Mouse (Mus musculus) heart, embryonic 12.5 days (tissue): ENCODE measurements around the gene Ndufc1. TPM values are rescaled to one million over a fixed set of nuclear protein-coding genes. Genes with fewer than 3 reads are reported as not detected.
A peak's percentile ranks its signal among the peaks of the same experiment; 100 is the strongest.

Source experiments
- ATAC-seq: fragments of 200-750 bp; cut with Nextera tagmentation; 2 replicates; pipeline ENCODE4 v1.8.0; 2017; ENCODE audit warnings: moderate TSS enrichment, moderate library complexity; ENCODE audit not compliant: insufficient number of reproducible peaks, low FRiP score
- H3K27ac ChIP-seq: fragments of 300-500 bp; sonication (generic); 2 replicates; pipeline ENCODE4 v1.5.1; 2016; ENCODE audit warnings: mild to moderate bottlenecking, moderate library complexity; ENCODE audit not compliant: poor library complexity, severe bottlenecking
- H3K27me3 ChIP-seq: fragments of 300-500 bp; sonication (generic); replicated peaks from 2 replicates; pipeline ENCODE4 v1.6.1; 2016; ENCODE audit warnings: mild to moderate bottlenecking, moderate library complexity
- H3K36me3 ChIP-seq: fragments of 300-500 bp; sonication (generic); 2 replicates; pipeline ENCODE4 v1.6.1; 2016; ENCODE audit warnings: mild to moderate bottlenecking, moderate library complexity
- H3K4me1 ChIP-seq: fragments of 300-500 bp; sonication (generic); replicated peaks from 2 replicates; pipeline ENCODE4 v1.6.1; 2016; ENCODE audit warnings: mild to moderate bottlenecking
- H3K4me2 ChIP-seq: fragments of 300-500 bp; sonication (generic); 2 replicates; pipeline ENCODE4 v1.6.1; 2016; ENCODE audit warnings: mild to moderate bottlenecking, moderate library complexity
- H3K4me3 ChIP-seq: fragments of 300-500 bp; sonication (generic); 2 replicates; pipeline ENCODE4 v1.5.1; 2016; ENCODE audit warnings: mild to moderate bottlenecking
- H3K9ac ChIP-seq: fragments of 300-500 bp; sonication (generic); 2 replicates; pipeline ENCODE4 v1.6.1; 2016; ENCODE audit warnings: mild to moderate bottlenecking, moderate library complexity
- H3K9me3 ChIP-seq: fragments of 300-500 bp; sonication (generic); replicated peaks from 2 replicates; pipeline ENCODE4 v1.6.1; 2016; ENCODE audit warnings: mild to moderate bottlenecking, moderate library complexity
- WGBS: fragments of 180-500 bp; shearing (Covaris S2); methylation state at CpG from one replicate; pipeline ENCODE4 v1.1.7; 2016; 5-methylcytosine and 5-hydroxymethylcytosine counted together
- polyA plus RNA-seq: library from polyadenylated mRNA; unstranded; fragments of >200 nt; fragmentation: Nextera tagmentation; extraction: Ambion mirVana; gene quantifications from 2 replicates; pipeline ENCODE4 v1.2.1, GENCODE M21; 2016

Gene Ndufc1
- polyA plus RNA-seq, 1 experiment from 2014 or later, result 1,474 TPM

DNA sequence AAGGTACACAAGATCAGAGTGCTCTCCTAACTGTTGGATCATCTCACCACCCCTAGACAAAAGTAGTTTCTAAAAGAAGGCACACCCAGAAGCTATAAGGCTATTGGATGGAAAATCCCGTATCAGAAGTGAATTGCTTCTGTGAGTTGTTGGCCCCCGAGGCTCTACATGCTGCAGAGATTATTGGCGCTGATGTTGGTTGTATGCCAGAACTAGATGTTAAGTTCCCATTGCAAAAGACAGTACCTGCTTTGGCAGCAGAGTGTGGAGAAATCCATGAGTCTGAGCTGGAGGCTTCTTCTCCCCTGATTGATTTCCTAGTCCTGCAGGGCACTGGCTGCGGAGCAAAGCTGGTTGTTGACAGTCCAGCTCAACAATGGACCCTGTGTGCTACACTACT is 40.8 kb downstream of the Ndufc1 start:
- no peaks in the 10 kb centered on the region for H3K36me3 ChIP-seq
- WGBS, result 76% methylated on average over 4 of the region's 4 CpGs
- no peaks in the 10 kb centered on the region for H3K27me3 ChIP-seq
- no peak overlapping the region for H3K27ac ChIP-seq
- H3K4me1 ChIP-seq, result peaks cover 12% of the 10 kb centered on the region
- H3K9me3 ChIP-seq, result no peaks in the 10 kb centered on the region
- no peak overlapping the region for H3K4me3 ChIP-seq
- H3K9ac ChIP-seq, result no peak overlapping the region
- no peak for ATAC-seq
- H3K4me2 ChIP-seq, result no peak overlapping the region

DNA sequence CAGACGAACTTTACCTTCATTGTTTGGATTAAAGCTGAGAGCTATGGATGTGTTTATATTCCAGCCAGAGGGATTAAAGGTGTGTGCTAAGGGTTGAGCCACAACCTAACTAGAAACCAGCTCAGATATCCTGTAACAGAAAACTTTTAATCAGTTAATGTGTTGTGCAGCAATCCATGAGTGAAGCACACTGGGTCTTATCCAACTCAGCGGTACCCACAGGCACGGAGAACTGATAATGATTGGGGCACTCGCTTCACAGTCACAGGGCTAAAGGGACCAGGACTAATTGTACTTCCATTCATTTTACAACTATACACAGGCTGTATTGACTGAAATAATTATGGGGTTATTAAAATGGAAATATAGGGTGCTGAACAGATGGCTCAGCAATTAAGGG is 41.9 kb downstream of the Ndufc1 start:
- H3K9me3 ChIP-seq, result no peaks in the 10 kb centered on the region
- 55% methylated on average over 4 of the region's 4 CpGs for WGBS

DNA sequence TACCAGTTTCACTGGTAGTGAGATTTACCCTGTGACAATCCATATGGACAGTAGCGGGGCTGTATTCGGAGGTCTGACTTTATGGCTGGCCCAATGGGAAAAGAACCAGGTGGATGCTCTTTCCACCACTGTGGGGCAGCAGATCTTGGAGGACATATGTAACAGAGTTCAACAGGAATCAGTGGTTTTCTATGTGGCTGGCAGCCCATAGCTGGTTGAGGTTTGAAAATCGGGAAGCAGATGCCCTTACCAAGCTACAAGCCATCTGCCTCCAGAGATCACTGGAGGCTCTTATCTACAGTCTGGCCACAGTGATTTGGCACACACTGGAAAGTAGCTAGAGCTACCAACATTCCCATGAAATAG is 43.3 kb downstream of the Ndufc1 start:
- H3K27ac ChIP-seq, result peak overlapping the region; percentile 45; the same call in 1 of the 2 replicates
- WGBS, result 6% methylated on average over 3 of the region's 3 CpGs
- no peaks in the 10 kb centered on the region for H3K9me3 ChIP-seq
- ATAC-seq, result no peak
- H3K9ac ChIP-seq, result peak overlapping the region; percentile 55; the same call in 1 of the 2 replicates
- H3K27me3 ChIP-seq, result no peaks in the 10 kb centered on the region
- H3K36me3 ChIP-seq, result no peaks in the 10 kb centered on the region
- H3K4me3 ChIP-seq, result peak overlapping the region; percentile 56
- H3K4me1 ChIP-seq, result peaks cover 12% of the 10 kb centered on the region
- peak overlapping the region; percentile 86 for H3K4me2 ChIP-seq

More for the DNA sequence above, 41.9 kb downstream of the Ndufc1 start:
- Histone ChIP-seq H3K4me3 (no peak overlapping the region), H3K4me2 (no peak overlapping the region), H3K27ac (no peak overlapping the region), H3K4me1 (peaks cover 12% of the 10 kb centered on the region), H3K27me3 (no peaks in the 10 kb centered on the region), H3K36me3 (no peaks in the 10 kb centered on the region), H3K9ac (no peak overlapping the region)
- no peak for ATAC-seq

DNA sequence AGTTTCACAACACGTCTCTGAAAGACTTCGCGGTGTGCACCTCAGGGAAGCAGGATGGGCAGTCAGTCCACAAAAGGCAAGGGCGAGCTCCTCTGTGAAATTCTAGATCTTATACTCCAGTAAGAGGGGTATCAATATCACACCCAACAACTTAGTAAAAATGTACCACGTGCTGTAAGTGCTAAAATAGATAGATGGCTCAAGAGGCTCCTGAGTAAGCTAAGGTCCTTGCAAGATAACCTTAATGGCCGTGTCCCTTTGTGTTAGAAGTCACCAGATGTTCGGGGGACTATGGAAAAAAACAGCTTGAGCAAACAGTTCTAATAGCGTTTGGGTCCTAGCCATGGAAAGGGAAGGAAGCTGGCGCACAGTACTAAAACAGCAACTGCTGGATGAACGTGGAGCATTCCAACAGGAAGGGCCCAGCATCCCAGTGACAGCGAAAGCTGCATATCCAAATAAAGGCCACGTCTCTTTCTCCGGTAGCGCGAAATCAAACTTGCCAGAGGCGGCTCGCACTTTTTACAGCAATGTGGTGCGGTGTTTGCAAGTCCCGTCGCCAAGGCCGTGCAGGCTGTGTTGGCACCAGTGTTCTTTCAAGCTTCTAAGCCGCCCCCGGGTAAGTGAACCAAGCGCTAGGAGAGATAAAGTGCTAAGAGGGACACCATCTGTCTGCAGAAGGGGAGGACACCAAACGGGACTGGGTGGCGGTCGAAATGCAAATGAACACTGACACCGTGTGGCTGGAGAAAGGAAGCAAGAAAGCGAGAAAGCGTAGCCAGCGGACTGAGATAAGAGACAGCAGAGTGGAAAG is 43.9 kb downstream of the Ndufc1 start:
- H3K4me3 ChIP-seq, result peak overlapping the region; percentile 56
- no peaks in the 10 kb centered on the region for H3K9me3 ChIP-seq
- no peaks in the 10 kb centered on the region for H3K27me3 ChIP-seq
- peak overlapping the region; percentile 86 for H3K4me2 ChIP-seq
- peak; percentile 84 for ATAC-seq
- peak overlapping the region; percentile 45; the same call in 1 of the 2 replicates for H3K27ac ChIP-seq
- peak overlapping the region; percentile 55 for H3K9ac ChIP-seq
- peaks cover 12% of the 10 kb centered on the region for H3K4me1 ChIP-seq
- H3K36me3 ChIP-seq, result no peaks in the 10 kb centered on the region
- WGBS, result 6% methylated on average over 31 of the region's 31 CpGs

DNA sequence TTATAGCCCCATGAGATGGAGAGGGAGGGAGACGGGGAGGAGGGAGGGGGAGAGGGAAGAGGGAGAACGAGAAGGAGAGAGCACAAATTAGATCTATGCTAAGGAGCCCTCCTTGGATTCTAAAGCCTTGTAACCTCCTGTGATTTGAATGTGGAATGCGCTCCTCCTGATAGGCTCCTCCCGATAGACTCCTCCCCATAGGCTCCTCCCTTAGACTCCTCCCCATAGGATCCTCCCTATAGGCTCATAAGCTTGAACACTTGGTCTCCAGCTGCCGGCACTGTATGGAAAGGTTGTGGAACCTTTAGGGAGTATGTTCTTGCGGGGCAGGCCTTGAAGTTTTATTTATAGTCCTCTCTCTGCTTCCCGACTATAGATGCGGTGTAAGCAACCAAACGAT is 47.7 kb downstream of the Ndufc1 start:
- H3K27ac ChIP-seq, result no peak overlapping the region
- H3K9ac ChIP-seq, result no peak overlapping the region
- H3K27me3 ChIP-seq, result no peaks in the 10 kb centered on the region
- peak overlapping the region; percentile 22 for H3K4me2 ChIP-seq
- no peaks in the 10 kb centered on the region for H3K9me3 ChIP-seq
- no peaks in the 10 kb centered on the region for H3K36me3 ChIP-seq
- 28% methylated on average over 9 of the region's 9 CpGs for WGBS
- ATAC-seq, result no peak
- H3K4me1 ChIP-seq, result peaks cover 26% of the 10 kb centered on the region
- no peak overlapping the region for H3K4me3 ChIP-seq

DNA sequence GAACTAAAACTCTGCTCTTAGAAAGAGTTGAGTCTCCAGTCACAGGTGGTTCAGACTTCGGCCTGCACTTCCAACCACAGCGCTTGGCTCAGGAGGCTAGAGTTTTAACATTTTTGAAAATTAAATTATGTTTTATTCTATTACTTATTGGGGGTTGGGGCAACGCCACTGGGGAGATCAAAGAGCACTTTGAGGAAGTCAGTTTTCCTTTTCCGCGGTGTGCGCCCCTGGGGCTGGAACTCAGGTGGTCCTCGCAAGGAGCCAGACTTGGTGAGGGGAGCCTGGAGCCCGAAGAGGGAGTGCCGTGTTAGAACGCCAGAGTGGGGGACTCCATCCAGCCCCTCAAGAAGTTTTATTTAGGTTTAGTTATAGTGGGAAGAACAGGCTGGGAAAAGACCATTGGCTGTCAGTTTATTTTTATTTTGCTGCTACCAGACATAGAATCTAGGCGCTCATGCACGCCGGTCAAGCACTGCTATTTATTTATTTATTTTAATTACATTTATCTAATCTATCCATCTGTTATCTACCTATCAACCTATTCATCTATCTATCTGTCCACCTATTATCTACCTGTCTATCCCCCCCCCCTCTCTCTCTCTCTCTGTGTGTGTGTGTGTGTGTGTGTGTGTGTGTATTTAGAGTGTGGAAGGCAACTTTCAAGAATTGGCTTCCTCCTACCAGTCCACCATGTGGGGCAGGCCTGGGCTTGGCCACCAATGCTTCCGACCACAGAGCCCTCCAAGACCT is 49.1 kb downstream of the Ndufc1 start:
- WGBS, result 22% methylated on average over 14 of the region's 14 CpGs
- H3K4me3 ChIP-seq, result peak overlapping the region; percentile 66

DNA sequence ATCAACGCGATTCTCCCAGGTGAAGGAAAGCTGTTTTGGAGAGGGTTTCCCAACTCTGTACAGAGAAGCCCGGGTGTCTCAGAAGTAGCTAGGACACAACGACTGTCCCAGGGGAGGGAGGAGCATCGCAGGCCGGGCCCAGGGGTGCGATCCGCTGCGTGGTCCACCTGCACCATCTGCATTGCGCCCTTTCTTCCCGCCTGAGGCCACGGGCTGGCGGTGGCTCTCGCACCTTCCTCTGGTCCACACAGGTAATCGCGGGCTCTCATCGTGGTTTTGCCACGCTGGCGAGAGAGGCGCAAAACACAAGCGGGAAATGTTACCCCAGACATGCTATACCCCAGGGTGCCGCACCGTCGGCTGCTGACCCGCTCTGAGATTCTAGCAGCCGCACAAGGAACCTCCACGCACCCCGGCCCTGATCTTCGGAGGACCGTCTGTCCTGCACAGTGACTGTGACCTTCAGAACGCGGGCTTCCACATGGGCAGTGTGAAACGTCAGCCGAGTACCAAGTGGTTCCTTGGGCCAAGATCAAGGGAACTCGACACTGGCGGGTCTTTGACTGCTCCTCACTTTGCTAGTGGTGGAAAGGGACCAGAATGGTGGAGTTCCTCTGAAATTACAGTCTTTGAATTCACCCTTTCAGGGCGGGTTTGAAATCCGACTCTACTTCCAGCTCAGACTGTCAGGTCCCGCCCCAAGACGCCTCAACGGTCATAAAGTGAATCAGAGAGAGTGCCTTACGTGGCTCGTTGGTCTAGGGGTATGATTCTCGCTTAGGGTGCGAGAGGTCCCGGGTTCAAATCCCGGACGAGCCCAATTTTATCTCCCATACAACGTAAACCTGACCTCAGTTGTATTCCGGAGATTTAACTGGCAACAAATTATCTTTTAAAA is 49.9 kb downstream of the Ndufc1 start:
- Histone ChIP-seq H3K36me3 (no peaks in the 10 kb centered on the region), H3K4me3 (peak overlapping the region; percentile 66), H3K4me2 (peak overlapping the region; percentile 84), H3K27me3 (no peaks in the 10 kb centered on the region), H3K9ac (peak overlapping the region; percentile 78), H3K9me3 (no peaks in the 10 kb centered on the region), H3K27ac (peak overlapping the region; percentile 50), H3K4me1 (peaks cover 14% of the 10 kb centered on the region)
- WGBS, result under 1% methylated on average over 50 of the region's 50 CpGs
- ATAC-seq, result peak; percentile 82

More for the DNA sequence above, 49.1 kb downstream of the Ndufc1 start:
- H3K4me1 ChIP-seq, result peaks cover 17% of the 10 kb centered on the region
- no peaks in the 10 kb centered on the region for H3K9me3 ChIP-seq
- no peaks in the 10 kb centered on the region for H3K27me3 ChIP-seq
- ATAC-seq, result 0 out of 2 replicates have a peak, but pooled peaks have one; percentile 5
- no peak overlapping the region for H3K9ac ChIP-seq
- H3K36me3 ChIP-seq, result no peaks in the 10 kb centered on the region
- no peak overlapping the region for H3K27ac ChIP-seq
- peak overlapping the region; percentile 84 for H3K4me2 ChIP-seq

DNA sequence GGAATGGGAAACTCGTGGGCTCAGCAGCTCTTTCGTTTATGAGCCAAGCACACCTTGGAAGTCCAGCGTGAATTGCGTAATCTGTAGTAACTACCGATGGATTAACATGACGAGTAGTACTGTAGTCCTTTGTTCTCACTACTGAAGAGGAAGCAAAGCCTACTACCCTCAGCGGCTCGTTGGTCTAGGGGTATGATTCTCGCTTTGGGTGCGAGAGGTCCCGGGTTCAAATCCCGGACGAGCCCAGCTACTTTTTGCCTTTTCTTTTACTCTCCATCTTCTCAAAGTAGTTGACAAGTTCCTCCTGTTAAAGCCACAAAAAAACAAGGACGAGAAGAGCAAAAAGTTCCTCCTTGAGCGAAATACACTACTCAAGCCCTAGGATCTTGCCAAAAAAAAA is 50.6 kb downstream of the Ndufc1 start:
- Histone ChIP-seq H3K4me1 (peaks cover 14% of the 10 kb centered on the region), H3K4me3 (peak overlapping the region; percentile 66), H3K4me2 (peak overlapping the region; percentile 84), H3K9me3 (no peaks in the 10 kb centered on the region), H3K27ac (no peak overlapping the region), H3K36me3 (no peaks in the 10 kb centered on the region), H3K9ac (no peak overlapping the region), H3K27me3 (no peaks in the 10 kb centered on the region)
- WGBS, result 5% methylated on average over 15 of the region's 15 CpGs
- 0 out of 2 replicates have a peak, but pooled peaks have one; percentile 34 for ATAC-seq

DNA sequence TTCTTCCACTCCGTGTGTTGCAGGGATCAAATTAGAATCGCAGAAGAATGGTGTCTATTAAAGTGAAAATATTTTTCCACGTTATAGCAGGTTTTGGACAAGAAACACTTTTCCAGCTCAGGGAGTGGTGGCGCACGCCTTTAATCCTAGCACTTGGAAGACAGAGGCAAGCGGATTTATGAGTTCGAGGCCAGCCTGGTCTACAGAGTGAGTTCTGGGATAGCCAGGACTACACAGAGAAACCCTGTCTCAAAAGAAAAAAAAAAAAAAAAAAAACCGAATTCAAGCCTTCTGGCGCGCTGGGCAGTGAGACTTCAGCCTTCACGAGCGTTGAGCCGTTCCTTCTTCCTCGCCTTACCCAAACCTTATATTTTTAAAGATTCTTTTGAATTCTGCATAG is 51.2 kb downstream of the Ndufc1 start:
- H3K4me1 ChIP-seq, result peaks cover 14% of the 10 kb centered on the region
- ATAC-seq, result no peak
- H3K27me3 ChIP-seq, result no peaks in the 10 kb centered on the region
- H3K4me2 ChIP-seq, result peak overlapping the region; percentile 84
- no peak overlapping the region for H3K9ac ChIP-seq
- WGBS, result 10% methylated on average over 14 of the region's 14 CpGs
- peak overlapping the region; percentile 66 for H3K4me3 ChIP-seq
- no peak overlapping the region for H3K27ac ChIP-seq
- no peaks in the 10 kb centered on the region for H3K9me3 ChIP-seq
- no peaks in the 10 kb centered on the region for H3K36me3 ChIP-seq

DNA sequence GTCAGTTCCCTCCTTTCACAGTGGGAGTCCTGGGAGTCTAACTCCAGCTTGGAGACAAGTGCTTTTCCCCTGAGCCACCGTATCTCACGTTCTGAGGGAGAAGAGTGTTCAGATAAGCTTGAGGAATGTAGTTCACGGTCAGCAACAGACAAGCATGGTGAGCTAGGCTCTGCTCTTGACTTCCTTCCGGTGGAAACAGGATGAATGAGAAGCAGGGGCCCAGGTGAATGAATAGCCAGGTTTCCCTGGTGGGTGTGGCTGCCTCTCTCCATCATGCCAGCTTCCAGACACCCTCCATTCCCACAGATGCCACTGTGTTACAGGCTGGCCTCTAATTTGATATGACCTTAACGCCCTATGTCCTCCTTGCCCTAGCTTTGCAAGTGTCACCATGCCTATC is 51.7 kb downstream of the Ndufc1 start:
- H3K4me1 ChIP-seq, result peaks cover 14% of the 10 kb centered on the region
- ATAC-seq, result no peak
- H3K27ac ChIP-seq, result no peak overlapping the region
- peak overlapping the region; percentile 84 for H3K4me2 ChIP-seq
- H3K27me3 ChIP-seq, result no peaks in the 10 kb centered on the region
- H3K9ac ChIP-seq, result no peak overlapping the region
- no peaks in the 10 kb centered on the region for H3K9me3 ChIP-seq
- no peak overlapping the region for H3K4me3 ChIP-seq
- WGBS, result 15% methylated on average over 5 of the region's 5 CpGs
- H3K36me3 ChIP-seq, result no peaks in the 10 kb centered on the region
